Comparison of ENCODE assay signal across 25 mouse cellular contexts in genomic region chr13:78121991-78122390, GRCm38 (mm10).
"Had no signal": no experiment of that assay in that cellular context is flagged by ENCODE, and none has a peak within 500 bp of the region (broad histone marks: within the 10 kb centered on the region; RNA-seq: fewer than 3 reads in every experiment).

No protein-coding gene starts in this region.

- H3K9me3 ChIP-seq: heart, embryonic 13.5 days; heart, embryonic 15.5 days; hindbrain, embryonic 13.5 days; hindbrain, embryonic 15.5 days; kidney, embryonic 15.5 days; limb, embryonic 13.5 days; limb, embryonic 15.5 days had no signal

- H3K36me3 ChIP-seq: heart, embryonic 13.5 days; heart, embryonic 15.5 days; hindbrain, embryonic 15.5 days; kidney, embryonic 15.5 days; limb, embryonic 13.5 days; limb, embryonic 15.5 days had no signal

- H3K4me2 ChIP-seq: heart, embryonic 11.5 days; heart, embryonic 13.5 days; heart, embryonic 15.5 days; hindbrain, embryonic 13.5 days; hindbrain, embryonic 15.5 days; kidney, embryonic 15.5 days; limb, embryonic 13.5 days; limb, embryonic 15.5 days had no signal

- H3K27ac ChIP-seq: heart, adult 2 months; heart, embryonic 13.5 days; heart, embryonic 15.5 days; hindbrain, embryonic 13.5 days; hindbrain, embryonic 15.5 days; hindbrain, postnatal 0 days; kidney, embryonic 15.5 days; kidney, postnatal 0 days; limb, embryonic 13.5 days; limb, embryonic 15.5 days had no signal

- H3K4me1 ChIP-seq: heart, embryonic 13.5 days; heart, embryonic 15.5 days; hindbrain, embryonic 13.5 days; hindbrain, embryonic 15.5 days; kidney, embryonic 15.5 days; limb, embryonic 13.5 days; limb, embryonic 15.5 days had no signal

- ATAC-seq: hindbrain, postnatal 0 days; intestine, embryonic 16.5 days had no signal

- H3K9ac ChIP-seq: heart, embryonic 13.5 days; heart, embryonic 15.5 days; hindbrain, embryonic 13.5 days; hindbrain, embryonic 15.5 days; kidney, embryonic 15.5 days; limb, embryonic 13.5 days; limb, embryonic 15.5 days had no signal

- DNase-seq: gastrocnemius, postnatal 14 days; gastrocnemius, postnatal 36 days; heart, adult 11 months; heart, adult 2 months; heart, postnatal 14 days; heart, postnatal 36 days; kidney, adult 11 months; kidney, adult 2 months; kidney, adult 9 months; kidney, postnatal 14 days; kidney, postnatal 36 days; layer of hippocampus, adult 9-11 months; layer of hippocampus, postnatal 36 days; left cerebral cortex, postnatal 4 days had no signal

- H3K27me3 ChIP-seq: heart, embryonic 13.5 days; heart, embryonic 15.5 days; hindbrain, embryonic 13.5 days; hindbrain, embryonic 15.5 days; kidney, embryonic 15.5 days; limb, embryonic 13.5 days; limb, embryonic 15.5 days had no signal

- H3K4me3 ChIP-seq: heart, adult 2 months; heart, embryonic 13.5 days; heart, embryonic 15.5 days; hindbrain, embryonic 13.5 days; hindbrain, embryonic 15.5 days; kidney, embryonic 15.5 days; limb, embryonic 13.5 days; limb, embryonic 15.5 days had no signal
